Mouse (Mus musculus): ENCODE results near the gene Ubap1l. TPM values are rescaled to one million over a fixed set of nuclear protein-coding genes. Genes with fewer than 3 reads are reported as not detected.
A peak's percentile ranks its signal among the peaks of the same experiment; 100 is the strongest.
"Not testable (repeated sequence)": the region's sequence is repeated elsewhere in the genome, so short reads cannot be mapped to it uniquely, and the experiment has no call there.

The Ubap1l gene
- not detected in 2 replicates for polyA plus RNA-seq (2012; ENCODE audit: insufficient read depth, insufficient read length, low replicate concordance, missing spikeins)

DNA sequence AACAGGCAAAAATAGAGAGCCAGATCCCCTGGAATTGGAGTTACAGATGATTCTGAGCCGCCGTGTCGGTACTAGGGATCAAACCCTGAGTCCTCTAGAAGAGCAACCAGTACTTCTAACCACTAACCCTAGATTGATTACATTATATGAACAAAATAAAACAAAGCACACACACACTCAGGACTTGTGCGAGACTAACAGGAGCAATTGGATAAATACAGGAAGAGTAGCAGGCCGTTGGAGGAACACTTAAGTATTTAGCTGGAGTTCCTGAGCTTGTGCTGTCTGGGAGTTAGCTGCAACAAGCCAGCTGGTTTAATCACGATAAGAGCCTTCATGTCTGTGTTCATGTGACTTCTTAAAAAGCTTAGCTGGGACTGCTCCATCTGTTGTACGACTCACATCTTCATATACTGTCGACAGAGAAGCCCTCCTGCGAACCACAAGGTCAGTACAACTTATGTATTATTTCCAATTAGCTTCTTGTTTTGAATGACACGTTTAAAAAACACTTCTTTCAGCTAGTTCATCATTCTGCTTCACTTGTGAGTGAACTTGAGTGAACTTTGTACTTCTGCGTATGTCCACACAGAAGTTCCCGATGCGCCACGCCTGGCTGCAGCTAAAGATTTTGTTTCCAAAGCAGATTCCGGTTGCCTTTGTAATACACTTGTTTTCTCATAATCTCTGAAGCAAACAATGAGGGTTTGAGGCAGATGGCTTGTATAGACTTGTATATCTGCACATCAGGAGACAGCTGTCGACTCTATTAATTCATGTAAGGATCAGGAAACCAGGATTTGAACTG, at the start of gene Ubap1l:
Gene Ubap1l (plus strand): TSS at position 401 of the 808 bp plus-strand sequence.
- Histone ChIP-seq H3K4me3 (ENCODE audit: insufficient read depth, low read depth, low read length) (no peak within 1 kb of the TSS), H3K27ac (ENCODE audit: insufficient read depth, low read depth, low read length) (no peak within 1 kb of the TSS), H3K4me1 (ENCODE audit: control insufficient read depth, insufficient read depth, low read length) (no peaks in the 10 kb centered on the region)
- TF ChIP-seq POLR2A (IDR thresholded peaks at IDR 0.05; ENCODE audit: insufficient read depth, low read depth, low read length) (no peak), CTCF (IDR thresholded peaks at IDR 0.05; ENCODE audit: insufficient read depth, low read depth, low read length) (no peak)
- WGBS: 92% methylated on average over 16 of the region's 16 CpGs

DNA sequence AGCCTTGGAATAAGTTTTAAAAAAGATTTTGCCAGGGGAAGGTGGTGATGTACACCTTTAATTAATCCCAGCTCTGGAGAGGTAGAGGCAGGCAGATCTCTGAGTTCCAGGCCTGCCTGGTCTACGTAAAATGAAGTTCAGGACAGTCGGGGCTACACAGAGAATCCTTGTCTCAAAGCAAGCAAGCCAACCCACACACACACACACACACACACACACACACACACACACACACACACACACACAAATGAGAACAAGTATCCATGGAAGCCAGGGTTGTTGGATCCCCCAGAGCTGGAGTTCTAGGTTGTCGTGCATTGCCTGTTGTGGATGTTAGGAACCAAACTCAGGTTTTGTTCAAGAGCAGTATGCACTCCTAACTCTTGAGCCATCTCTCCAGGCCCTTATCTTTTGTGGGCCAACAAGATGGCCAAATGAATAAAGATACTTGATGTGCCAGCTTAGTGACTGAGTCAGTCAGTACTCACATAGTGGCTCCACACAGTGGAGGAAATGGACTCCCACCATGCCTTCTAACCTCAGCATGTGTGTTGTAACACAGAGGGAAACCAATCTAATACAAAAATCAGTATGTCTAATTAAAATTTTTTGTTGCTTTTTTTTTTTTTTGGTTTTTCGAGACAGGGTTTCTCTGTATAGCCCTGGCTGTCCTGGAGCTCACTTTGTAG, 48.0 kb upstream of the Ubap1l start:
- no peaks in the 10 kb centered on the region for H3K4me1 ChIP-seq (ENCODE audit: control insufficient read depth, insufficient read depth, low read length)
- H3K27ac ChIP-seq (ENCODE audit: insufficient read depth, low read depth, low read length): no peak overlapping the region
- WGBS: 91% methylated on average over 4 of the region's 4 CpGs
- no peak overlapping the region for H3K4me3 ChIP-seq (ENCODE audit: insufficient read depth, low read depth, low read length)
- TF ChIP-seq CTCF (IDR thresholded peaks at IDR 0.05; ENCODE audit: insufficient read depth, low read depth, low read length) (no peak), POLR2A (IDR thresholded peaks at IDR 0.05; ENCODE audit: insufficient read depth, low read depth, low read length) (no peak)

DNA sequence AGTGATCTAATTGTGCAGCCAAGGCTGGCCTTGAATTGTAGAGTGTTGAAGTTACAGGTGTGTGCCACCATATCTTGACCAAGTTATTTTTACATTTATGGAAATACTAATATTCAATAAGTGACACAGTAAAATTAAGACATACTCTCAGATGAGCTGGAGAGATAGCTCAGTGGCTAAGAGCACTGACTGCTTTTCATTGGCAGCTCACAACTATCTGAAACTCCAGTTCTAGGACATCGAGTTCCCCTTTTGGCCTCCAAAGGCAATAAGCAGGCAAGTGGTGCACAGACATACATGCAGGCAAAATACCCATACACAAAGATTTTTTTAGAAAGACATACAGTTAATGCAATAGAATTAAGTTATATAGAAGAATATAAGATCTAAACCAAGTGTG, 47.0 kb upstream of the Ubap1l start:
- H3K4me3 ChIP-seq (ENCODE audit: insufficient read depth, low read depth, low read length): no peak overlapping the region
- WGBS: 90% methylated on average over 1 of the region's 1 CpGs
- H3K27ac ChIP-seq (ENCODE audit: insufficient read depth, low read depth, low read length): no peak overlapping the region
- TF ChIP-seq CTCF (IDR thresholded peaks at IDR 0.05; ENCODE audit: insufficient read depth, low read depth, low read length) (no peak), POLR2A (IDR thresholded peaks at IDR 0.05; ENCODE audit: insufficient read depth, low read depth, low read length) (no peak)
- no peaks in the 10 kb centered on the region for H3K4me1 ChIP-seq (ENCODE audit: control insufficient read depth, insufficient read depth, low read length)

DNA sequence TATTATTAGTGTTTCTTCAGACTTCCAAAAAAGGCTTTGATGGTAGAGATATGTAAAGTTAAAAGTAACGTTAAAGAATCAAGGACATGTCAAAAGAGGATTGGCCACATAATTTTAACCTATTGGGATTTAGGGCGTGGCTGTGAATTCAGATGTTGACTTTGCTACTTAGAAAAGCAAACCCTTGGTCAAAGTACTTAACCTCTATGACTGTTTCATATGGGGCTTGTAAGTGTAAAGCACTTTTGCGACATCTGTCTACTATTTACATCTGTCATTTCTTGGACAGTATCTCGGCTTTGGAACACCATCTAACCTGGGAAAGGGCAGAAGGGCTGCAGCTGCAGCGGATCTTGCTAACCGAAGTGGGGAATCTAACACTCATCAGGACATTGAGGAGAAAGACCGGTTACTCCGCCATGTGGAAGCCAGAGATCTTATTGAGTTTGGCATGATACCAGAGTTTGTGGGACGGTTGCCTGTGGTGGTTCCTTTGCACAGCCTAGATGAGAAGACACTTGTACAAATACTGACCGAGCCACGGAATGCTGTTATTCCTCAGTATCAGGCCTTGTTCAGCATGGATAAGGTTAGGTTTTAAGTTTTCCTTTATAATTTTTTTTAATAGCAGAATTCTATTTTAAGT, 38.5 kb upstream of the Ubap1l start:
- no peak overlapping the region for H3K27ac ChIP-seq (ENCODE audit: insufficient read depth, low read depth, low read length)
- no peak overlapping the region for H3K4me3 ChIP-seq (ENCODE audit: insufficient read depth, low read depth, low read length)
- WGBS: 86% methylated on average over 11 of the region's 11 CpGs
- no peaks in the 10 kb centered on the region for H3K4me1 ChIP-seq (ENCODE audit: control insufficient read depth, insufficient read depth, low read length)
- TF ChIP-seq CTCF (IDR thresholded peaks at IDR 0.05; ENCODE audit: insufficient read depth, low read depth, low read length): no peak

DNA sequence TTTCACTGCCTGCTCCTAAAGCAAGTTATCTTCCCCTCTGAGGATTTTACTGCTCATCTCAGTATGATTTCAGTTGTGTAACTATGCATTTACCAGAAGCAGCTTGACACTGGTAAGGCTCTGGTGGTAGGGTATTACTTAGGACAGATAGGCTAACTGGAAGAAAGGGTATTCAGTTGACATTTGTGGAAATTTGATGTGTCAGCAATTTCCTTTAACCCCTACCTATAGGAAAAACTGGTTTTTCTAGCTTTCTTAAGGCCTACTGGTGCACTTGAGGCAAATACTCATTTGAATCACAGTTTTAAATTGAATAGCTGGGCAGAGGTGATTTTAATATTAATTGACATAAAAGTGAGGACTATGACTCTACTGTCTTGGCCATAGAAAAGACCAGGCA, 34.9 kb upstream of the Ubap1l start:
- H3K4me1 ChIP-seq (ENCODE audit: control insufficient read depth, insufficient read depth, low read length): no peaks in the 10 kb centered on the region
- TF ChIP-seq CTCF (IDR thresholded peaks at IDR 0.05; ENCODE audit: insufficient read depth, low read depth, low read length) (no peak), POLR2A (IDR thresholded peaks at IDR 0.05; ENCODE audit: insufficient read depth, low read depth, low read length) (no peak)

DNA sequence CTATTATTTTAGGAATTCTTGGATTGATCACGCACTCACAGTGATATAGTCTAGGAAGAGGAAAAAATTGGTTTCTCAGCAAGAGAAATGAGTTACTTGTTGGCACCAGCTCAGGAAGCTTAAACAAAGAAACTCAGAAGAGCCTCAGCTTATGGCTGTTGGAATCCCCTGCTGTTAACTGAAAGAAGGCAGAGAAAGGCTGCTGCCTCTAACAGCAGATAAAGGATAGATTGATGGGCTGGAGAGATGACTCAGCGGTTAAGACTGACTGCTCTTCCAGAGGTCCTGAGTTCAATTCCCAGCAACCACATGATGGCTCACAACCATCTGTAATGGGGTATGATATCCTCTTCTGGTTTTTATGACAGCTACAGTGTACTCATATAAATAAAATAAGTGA, 33.5 kb upstream of the Ubap1l start:
- WGBS: 87% methylated on average over 2 of the region's 2 CpGs
- Histone ChIP-seq H3K27ac (ENCODE audit: insufficient read depth, low read depth, low read length) (no peak overlapping the region), H3K4me3 (ENCODE audit: insufficient read depth, low read depth, low read length) (no peak overlapping the region), H3K4me1 (ENCODE audit: control insufficient read depth, insufficient read depth, low read length) (no peaks in the 10 kb centered on the region)
- TF ChIP-seq POLR2A (IDR thresholded peaks at IDR 0.05; ENCODE audit: insufficient read depth, low read depth, low read length) (no peak), CTCF (IDR thresholded peaks at IDR 0.05; ENCODE audit: insufficient read depth, low read depth, low read length) (no peak)

More for the DNA sequence above, 34.9 kb upstream of the Ubap1l start:
- H3K27ac ChIP-seq (ENCODE audit: insufficient read depth, low read depth, low read length): no peak overlapping the region
- no peak overlapping the region for H3K4me3 ChIP-seq (ENCODE audit: insufficient read depth, low read depth, low read length)

DNA sequence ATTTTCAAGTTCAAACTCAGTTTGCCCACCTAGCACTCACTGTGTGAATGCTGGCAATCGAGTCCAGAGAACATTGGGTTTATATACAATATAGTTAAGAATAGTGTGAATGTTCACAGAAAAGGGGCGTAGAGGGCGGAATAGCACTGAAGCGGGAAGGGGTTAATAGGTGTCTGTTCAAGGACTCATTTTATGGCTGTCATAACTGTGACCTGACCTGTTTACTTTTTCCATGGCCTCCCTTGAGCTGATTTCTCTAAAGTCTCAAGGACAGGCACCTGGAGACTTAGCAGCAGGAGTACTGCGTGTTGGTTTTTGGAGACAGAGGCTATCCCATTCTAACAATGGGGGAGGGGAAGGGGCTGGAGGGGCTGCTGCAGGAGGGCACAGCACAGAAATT, 26.9 kb upstream of the Ubap1l start:
- Histone ChIP-seq H3K4me3 (ENCODE audit: insufficient read depth, low read depth, low read length) (no peak overlapping the region), H3K27ac (ENCODE audit: insufficient read depth, low read depth, low read length) (no peak overlapping the region), H3K4me1 (ENCODE audit: control insufficient read depth, insufficient read depth, low read length) (no peaks in the 10 kb centered on the region)
- WGBS: 87% methylated on average over 5 of the region's 5 CpGs
- TF ChIP-seq CTCF (IDR thresholded peaks at IDR 0.05; ENCODE audit: insufficient read depth, low read depth, low read length) (no peak), POLR2A (IDR thresholded peaks at IDR 0.05; ENCODE audit: insufficient read depth, low read depth, low read length) (no peak)

DNA sequence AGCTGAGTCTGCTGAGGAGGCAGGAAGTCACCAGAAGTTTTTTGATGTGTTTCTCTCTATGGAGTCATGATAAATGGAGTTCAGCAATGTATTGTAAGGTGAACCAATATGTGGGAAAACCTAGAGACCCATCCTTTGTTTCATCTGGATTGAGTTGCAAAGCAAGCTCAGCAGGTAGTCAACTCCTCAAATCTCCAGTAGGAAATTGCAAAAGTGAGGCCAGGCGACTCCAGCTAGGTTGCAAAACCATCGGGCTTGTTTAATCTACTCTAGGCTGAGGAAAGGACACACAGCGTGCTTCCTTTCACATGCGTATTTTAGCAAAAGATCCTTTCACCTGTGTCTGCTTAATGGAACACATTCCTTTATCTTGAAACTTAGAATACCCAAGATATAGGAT, 21.7 kb upstream of the Ubap1l start:
- TF ChIP-seq CTCF (IDR thresholded peaks at IDR 0.05; ENCODE audit: insufficient read depth, low read depth, low read length) (no peak), POLR2A (IDR thresholded peaks at IDR 0.05; ENCODE audit: insufficient read depth, low read depth, low read length) (no peak)
- H3K4me3 ChIP-seq (ENCODE audit: insufficient read depth, low read depth, low read length): no peak overlapping the region
- WGBS: 79% methylated on average over 4 of the region's 4 CpGs
- no peak overlapping the region for H3K27ac ChIP-seq (ENCODE audit: insufficient read depth, low read depth, low read length)
- H3K4me1 ChIP-seq (ENCODE audit: control insufficient read depth, insufficient read depth, low read length): no peaks in the 10 kb centered on the region

DNA sequence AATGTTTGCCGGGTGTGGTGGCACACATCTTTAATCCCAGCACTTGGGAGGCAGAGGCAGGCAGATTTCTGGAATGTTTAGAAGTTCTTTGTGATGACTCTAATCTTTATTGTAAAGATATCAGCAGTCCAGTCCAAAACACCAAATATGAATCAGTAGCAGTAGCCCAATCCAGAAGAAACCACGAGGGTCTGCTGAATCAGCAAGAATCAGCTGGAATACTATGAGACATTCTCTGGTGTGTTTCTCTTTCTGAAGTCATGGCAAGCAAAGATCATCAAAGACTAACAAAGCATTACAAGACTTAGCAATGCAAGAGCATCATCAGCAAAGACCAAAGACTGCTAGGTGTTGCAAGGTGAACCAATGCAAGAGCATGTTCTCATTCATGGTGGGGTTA, 20.4 kb upstream of the Ubap1l start:
- 89% methylated on average over 2 of the region's 2 CpGs for WGBS
- no peak overlapping the region for H3K27ac ChIP-seq (ENCODE audit: insufficient read depth, low read depth, low read length)
- no peaks in the 10 kb centered on the region for H3K4me1 ChIP-seq (ENCODE audit: control insufficient read depth, insufficient read depth, low read length)
- no peak overlapping the region for H3K4me3 ChIP-seq (ENCODE audit: insufficient read depth, low read depth, low read length)
- TF ChIP-seq POLR2A (IDR thresholded peaks at IDR 0.05; ENCODE audit: insufficient read depth, low read depth, low read length) (no peak), CTCF (IDR thresholded peaks at IDR 0.05; ENCODE audit: insufficient read depth, low read depth, low read length) (no peak)

DNA sequence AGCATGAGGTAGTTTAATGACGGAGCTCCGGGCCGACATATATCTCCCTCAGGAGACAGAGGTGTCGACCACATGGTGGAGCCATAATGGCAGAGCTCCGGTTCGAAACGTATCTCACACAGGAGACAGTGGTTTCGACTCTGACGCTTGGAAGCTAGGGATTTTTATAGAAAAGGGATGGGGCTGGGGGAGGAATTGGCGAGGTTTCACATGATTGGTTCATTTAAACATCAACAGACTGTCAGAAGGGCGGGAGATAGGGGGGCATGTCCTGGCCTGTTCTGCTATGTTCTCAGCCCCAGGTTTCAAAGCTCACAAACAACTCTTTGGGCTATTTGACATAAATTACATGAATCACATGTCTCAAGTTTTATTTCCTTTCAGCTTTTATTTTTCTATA, 15.4 kb upstream of the Ubap1l start:
- WGBS: 29% methylated on average over 11 of the region's 11 CpGs
- H3K4me1 ChIP-seq (ENCODE audit: control insufficient read depth, insufficient read depth, low read length): not testable (repeated sequence)
- H3K4me3 ChIP-seq (ENCODE audit: insufficient read depth, low read depth, low read length): peak overlapping the region; percentile 94
- H3K27ac ChIP-seq (ENCODE audit: insufficient read depth, low read depth, low read length): peak overlapping the region; percentile 86
